Mouse (Mus musculus) midbrain, embryonic 10.5 days (tissue): ENCODE measurements around the gene Esrrb. TPM values are rescaled to one million over a fixed set of nuclear protein-coding genes. Genes with fewer than 3 reads are reported as not detected.

Experiments
- DNase-seq: peaks from one replicate; pipeline ENCODE4 v3.0.0-alpha.2; 2017; ENCODE audit warnings: low spot score
- H3K27ac ChIP-seq: fragments of 300-500 bp; sonication (generic); replicated peaks from 2 replicates; pipeline ENCODE4 v1.5.1; 2016; ENCODE audit warnings: mild to moderate bottlenecking
- H3K27me3 ChIP-seq: fragments of 300-500 bp; sonication (generic); 2 replicates; pipeline ENCODE4 v1.6.1; 2016; ENCODE audit warnings: low read depth, mild to moderate bottlenecking; ENCODE audit not compliant: poor library complexity, severe bottlenecking
- H3K36me3 ChIP-seq: fragments of 300-500 bp; sonication (generic); 2 replicates; pipeline ENCODE4 v1.6.1; 2016; ENCODE audit warnings: mild to moderate bottlenecking, moderate library complexity
- H3K4me1 ChIP-seq: fragments of 300-500 bp; sonication (generic); 2 replicates; pipeline ENCODE4 v1.6.1; 2016
- H3K4me3 ChIP-seq: fragments of 300-500 bp; sonication (generic); 2 replicates; pipeline ENCODE4 v1.5.1; 2016; ENCODE audit warnings: mild to moderate bottlenecking, moderate library complexity
- H3K9me3 ChIP-seq: fragments of 300-500 bp; sonication (generic); replicated peaks from 2 replicates; pipeline ENCODE4 v1.6.1; 2016; ENCODE audit warnings: mild to moderate bottlenecking
- WGBS: fragments of 180-500 bp; shearing (Covaris S2); methylation state at CpG from one replicate; pipeline ENCODE4 v1.1.7; 2016; 5-methylcytosine and 5-hydroxymethylcytosine counted together
- polyA plus RNA-seq: library from polyadenylated mRNA; unstranded; fragments of >200 nt; fragmentation: Nextera tagmentation; extraction: Ambion mirVana; gene quantifications from 2 replicates; pipeline ENCODE4 v1.2.1, GENCODE M21; 2016

Esrrb gene
- polyA plus RNA-seq, 1 experiment from 2014 or later: 0.28 TPM

DNA sequence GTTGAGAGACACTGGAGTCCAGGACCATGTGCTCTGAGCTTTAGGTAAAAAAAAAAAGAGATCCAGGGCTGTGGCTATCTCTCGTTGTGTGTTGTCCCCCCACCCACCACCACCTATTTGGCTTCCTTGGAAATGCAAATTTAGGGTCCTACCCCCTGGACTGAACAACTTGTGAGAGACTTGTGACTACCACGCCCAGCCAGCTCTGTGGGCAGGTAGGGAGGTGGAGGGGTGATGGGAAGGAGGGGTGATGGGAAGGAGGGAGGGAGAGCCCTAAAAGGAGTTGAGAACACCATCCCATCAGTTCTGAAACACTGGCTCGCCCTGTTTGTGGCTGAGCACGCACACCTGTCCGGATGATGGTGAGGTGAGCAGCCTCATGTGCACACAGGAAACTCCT lies 118.0 kb downstream of the Esrrb start:
- Histone ChIP-seq H3K4me3 (no peak overlapping the region), H3K27ac (no peak overlapping the region), H3K27me3 (no peaks in the 10 kb centered on the region), H3K9me3 (no peaks in the 10 kb centered on the region), H3K36me3 (no peaks in the 10 kb centered on the region), H3K4me1 (0 out of 2 replicates have a peak, but pooled peaks cover 6% of the 10 kb centered on the region)
- no peak for DNase-seq
- WGBS: 84% methylated on average over 5 of the region's 5 CpGs

DNA sequence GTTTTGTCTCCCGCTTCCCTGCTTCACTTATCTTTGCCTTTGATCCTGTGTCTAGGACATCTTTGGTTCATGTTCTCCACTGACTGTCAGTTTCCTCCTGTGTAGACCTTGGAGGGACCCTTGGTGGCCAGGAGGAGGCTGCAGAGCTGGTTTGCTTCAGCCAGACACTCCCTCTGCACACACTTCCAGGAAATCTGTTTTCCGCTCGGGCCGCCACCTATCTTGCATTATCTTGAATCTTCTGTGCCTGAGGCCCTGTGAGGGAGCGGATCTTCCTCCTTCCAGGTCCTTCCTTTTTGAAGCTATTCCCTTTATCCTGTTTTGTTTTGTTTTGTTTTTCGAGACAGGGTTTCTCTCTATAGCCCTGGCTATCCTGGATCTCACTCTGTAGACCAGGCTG lies 121.1 kb downstream of the Esrrb start:
- DNase-seq: no peak
- Histone ChIP-seq H3K9me3 (no peaks in the 10 kb centered on the region), H3K4me3 (no peak overlapping the region), H3K4me1 (0 out of 2 replicates have a peak, but pooled peaks cover 6% of the 10 kb centered on the region), H3K36me3 (no peaks in the 10 kb centered on the region), H3K27ac (no peak overlapping the region), H3K27me3 (no peaks in the 10 kb centered on the region)
- 85% methylated on average over 6 of the region's 6 CpGs for WGBS

- no peaks in the 10 kb centered on the region for H3K36me3 ChIP-seq
- no peak overlapping the region for H3K4me3 ChIP-seq
- WGBS: 58% methylated on average over 5 of the region's 5 CpGs
- no peaks in the 10 kb centered on the region for H3K9me3 ChIP-seq
- peak overlapping the region; percentile 42 for H3K27ac ChIP-seq
- no peak for DNase-seq
- no peaks in the 10 kb centered on the region for H3K27me3 ChIP-seq
- H3K4me1 ChIP-seq: 0 out of 2 replicates have a peak, but pooled peaks cover 6% of the 10 kb centered on the region
Observed at GRCm38 (mm10) chr12:86483413-86483841, 122.5 kb downstream of the Esrrb start.

DNA sequence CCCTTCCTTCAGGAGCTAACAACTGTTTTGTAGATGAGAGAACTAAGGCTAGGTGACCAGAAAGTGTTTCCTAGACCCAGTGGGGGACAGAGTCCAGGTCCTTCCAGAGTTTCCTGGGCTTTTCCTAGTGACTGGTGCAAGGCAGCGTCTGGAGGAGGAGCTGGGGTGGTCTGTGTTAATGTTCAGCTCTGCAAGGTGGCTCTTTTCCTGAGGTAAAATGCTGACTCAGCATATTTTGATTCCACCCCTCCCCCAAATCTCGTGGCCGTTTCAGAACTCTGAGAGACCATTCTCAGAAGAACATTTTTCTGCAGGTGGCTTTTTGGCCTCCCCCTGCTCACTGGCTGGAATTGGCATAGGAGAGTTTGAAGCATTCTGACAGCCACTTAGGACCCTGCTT lies 127.1 kb downstream of the Esrrb start:
- DNase-seq: no peak
- Histone ChIP-seq H3K4me1 (0 out of 2 replicates have a peak, but pooled peaks cover 6% of the 10 kb centered on the region), H3K9me3 (no peaks in the 10 kb centered on the region), H3K36me3 (no peaks in the 10 kb centered on the region), H3K4me3 (no peak overlapping the region), H3K27ac (no peak overlapping the region), H3K27me3 (no peaks in the 10 kb centered on the region)
- WGBS: 83% methylated on average over 3 of the region's 3 CpGs

DNA sequence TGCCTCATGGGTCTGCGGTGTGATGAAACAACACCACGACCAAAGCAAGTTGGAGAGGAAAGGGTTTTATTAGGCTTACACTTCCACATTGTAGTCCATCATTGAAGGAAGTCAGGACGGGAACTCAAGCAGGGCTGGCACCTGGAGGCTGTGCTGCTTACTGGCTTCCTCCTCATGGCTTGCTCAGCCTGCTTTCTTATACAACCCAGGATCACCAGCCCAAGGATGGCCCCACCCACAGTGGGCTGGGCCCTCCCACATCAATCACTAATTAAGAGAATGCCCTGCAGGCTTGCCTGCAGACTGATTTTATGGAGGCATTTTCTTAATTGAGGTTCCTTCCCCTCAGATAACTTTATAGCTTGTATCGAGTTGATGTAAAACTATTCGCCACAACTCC lies 129.1 kb downstream of the Esrrb start:
- H3K27me3 ChIP-seq: no peaks in the 10 kb centered on the region
- DNase-seq: no peak
- 86% methylated on average over 5 of the region's 5 CpGs for WGBS
- H3K36me3 ChIP-seq: no peaks in the 10 kb centered on the region
- no peak overlapping the region for H3K27ac ChIP-seq
- H3K4me3 ChIP-seq: no peak overlapping the region
- no peaks in the 10 kb centered on the region for H3K4me1 ChIP-seq
- H3K9me3 ChIP-seq: no peaks in the 10 kb centered on the region

DNA sequence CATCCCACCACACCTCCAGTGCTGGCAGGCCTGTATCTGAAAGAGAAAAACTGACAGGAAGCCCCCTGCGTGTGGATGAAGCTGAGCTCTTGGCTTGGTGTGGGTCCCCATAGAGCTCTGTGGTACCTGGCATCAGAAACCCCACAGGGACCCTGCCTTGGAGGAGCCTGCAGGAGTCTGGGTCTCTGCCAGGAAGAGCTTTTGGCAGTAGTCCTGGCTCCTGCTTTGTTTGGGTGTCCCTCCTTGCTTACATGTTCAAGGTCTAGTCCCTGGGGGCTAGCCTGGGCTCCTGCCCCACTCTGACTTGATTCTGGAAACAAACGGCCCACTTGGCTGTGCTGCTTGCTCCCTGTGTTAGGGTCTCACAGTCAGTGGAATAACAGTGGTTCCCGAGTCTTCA lies 130.6 kb downstream of the Esrrb start:
- Histone ChIP-seq H3K27me3 (no peaks in the 10 kb centered on the region), H3K4me3 (no peak overlapping the region), H3K27ac (no peak overlapping the region), H3K4me1 (no peaks in the 10 kb centered on the region), H3K36me3 (no peaks in the 10 kb centered on the region), H3K9me3 (no peaks in the 10 kb centered on the region)
- DNase-seq: no peak
- WGBS: 85% methylated on average over 3 of the region's 3 CpGs

DNA sequence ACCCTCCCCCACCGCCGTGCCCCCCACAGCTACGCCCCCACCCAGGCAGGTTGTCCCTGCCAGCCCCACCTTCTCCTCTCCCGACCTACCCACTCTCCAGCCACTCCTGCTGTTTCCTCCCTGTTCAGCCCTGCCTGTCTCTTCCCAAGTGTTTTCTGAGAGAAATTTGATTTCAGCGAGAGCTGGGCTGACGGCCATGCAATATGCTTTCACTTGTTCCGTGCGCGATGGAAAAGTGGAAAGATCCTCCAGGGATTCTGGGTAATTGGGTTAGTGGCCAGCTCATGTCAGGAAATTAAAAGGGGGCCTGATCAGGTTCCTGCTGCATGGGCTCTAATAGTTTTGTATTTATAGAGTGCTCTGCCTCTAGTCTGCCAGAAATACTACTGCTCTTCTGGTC lies 131.9 kb downstream of the Esrrb start:
- no peak overlapping the region for H3K27ac ChIP-seq
- no peak overlapping the region for H3K4me3 ChIP-seq
- H3K4me1 ChIP-seq: no peaks in the 10 kb centered on the region
- no peaks in the 10 kb centered on the region for H3K9me3 ChIP-seq
- no peaks in the 10 kb centered on the region for H3K36me3 ChIP-seq
- no peaks in the 10 kb centered on the region for H3K27me3 ChIP-seq
- WGBS: 55% methylated on average over 9 of the region's 9 CpGs
- DNase-seq: no peak

- DNase-seq: no peak
- Histone ChIP-seq H3K4me3 (no peak overlapping the region), H3K27me3 (no peaks in the 10 kb centered on the region), H3K27ac (no peak overlapping the region), H3K4me1 (peaks cover 7% of the 10 kb centered on the region), H3K36me3 (no peaks in the 10 kb centered on the region), H3K9me3 (no peaks in the 10 kb centered on the region)
- WGBS: 97% methylated on average over 4 of the region's 4 CpGs
Observed at GRCm38 (mm10) chr12:86497126-86497525, 136.2 kb downstream of the Esrrb start.

DNA sequence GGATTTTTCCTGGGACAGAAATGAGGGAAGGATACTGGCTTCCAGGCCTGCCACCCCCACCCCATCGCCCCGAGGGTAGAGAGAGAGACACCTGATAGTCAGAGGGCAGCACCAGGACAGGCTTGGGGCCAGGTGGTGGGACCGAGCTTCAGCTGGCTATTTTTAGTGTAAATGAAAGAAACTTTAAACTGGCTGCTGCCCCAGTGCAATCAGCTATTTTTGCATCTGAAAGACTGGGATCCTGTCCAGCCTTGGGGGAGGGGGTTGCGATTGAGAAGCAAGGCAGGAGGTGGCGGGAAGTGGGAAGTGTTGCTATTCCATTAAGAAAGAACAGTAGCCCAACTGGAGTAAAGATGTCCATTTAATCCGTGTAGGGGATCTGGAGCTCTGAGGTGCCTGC lies 137.8 kb downstream of the Esrrb start:
- peaks cover 7% of the 10 kb centered on the region for H3K4me1 ChIP-seq
- H3K27me3 ChIP-seq: no peaks in the 10 kb centered on the region
- H3K9me3 ChIP-seq: no peaks in the 10 kb centered on the region
- no peak for DNase-seq
- no peaks in the 10 kb centered on the region for H3K36me3 ChIP-seq
- no peak overlapping the region for H3K4me3 ChIP-seq
- H3K27ac ChIP-seq: no peak overlapping the region
- WGBS: 36% methylated on average over 6 of the region's 6 CpGs

DNA sequence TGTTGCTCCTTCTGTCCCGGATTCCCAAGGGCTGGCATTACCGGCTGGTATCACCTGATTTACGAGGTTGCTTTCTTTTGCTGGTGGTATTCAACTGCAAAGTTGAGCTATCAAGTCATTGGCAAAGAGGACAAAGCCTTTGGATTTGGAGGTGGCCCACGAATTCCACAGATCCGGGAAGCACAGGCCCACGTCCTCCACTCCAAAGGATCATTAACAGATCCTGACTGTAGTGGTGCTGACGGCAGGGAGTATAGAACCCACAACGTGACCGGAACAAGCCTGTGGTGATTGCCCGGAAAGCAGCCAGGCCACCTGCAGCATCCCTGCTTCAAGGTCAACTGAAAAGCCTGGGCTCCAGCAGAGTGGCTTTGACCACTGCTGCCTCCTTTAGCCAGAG lies 140.8 kb downstream of the Esrrb start:
- H3K27me3 ChIP-seq: no peaks in the 10 kb centered on the region
- H3K36me3 ChIP-seq: no peaks in the 10 kb centered on the region
- WGBS: 77% methylated on average over 10 of the region's 10 CpGs
- no peak overlapping the region for H3K27ac ChIP-seq
- H3K9me3 ChIP-seq: no peaks in the 10 kb centered on the region
- H3K4me3 ChIP-seq: no peak overlapping the region
- peaks cover 7% of the 10 kb centered on the region for H3K4me1 ChIP-seq
- no peak for DNase-seq

DNA sequence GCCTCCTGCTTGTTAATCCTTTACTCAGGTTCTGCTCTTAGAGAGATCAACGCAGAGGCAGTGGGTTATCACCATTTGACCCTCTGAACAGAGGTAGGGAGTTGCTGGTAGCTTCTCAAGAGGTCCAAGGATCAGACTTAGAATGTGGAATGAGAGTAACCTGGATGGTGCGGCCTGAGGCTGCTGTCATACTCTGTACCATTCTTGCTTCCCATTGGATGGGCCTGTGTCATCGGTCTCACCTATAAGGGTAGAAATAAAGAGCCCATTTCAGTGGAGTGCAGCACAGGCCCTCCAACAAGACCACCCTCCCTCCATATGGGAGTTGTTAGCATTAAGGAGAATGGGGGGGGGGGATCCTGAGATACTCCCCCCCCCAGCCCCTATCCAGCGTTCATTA lies 143.0 kb downstream of the Esrrb start:
- H3K27ac ChIP-seq: no peak overlapping the region
- WGBS: 81% methylated on average over 4 of the region's 4 CpGs

DNA sequence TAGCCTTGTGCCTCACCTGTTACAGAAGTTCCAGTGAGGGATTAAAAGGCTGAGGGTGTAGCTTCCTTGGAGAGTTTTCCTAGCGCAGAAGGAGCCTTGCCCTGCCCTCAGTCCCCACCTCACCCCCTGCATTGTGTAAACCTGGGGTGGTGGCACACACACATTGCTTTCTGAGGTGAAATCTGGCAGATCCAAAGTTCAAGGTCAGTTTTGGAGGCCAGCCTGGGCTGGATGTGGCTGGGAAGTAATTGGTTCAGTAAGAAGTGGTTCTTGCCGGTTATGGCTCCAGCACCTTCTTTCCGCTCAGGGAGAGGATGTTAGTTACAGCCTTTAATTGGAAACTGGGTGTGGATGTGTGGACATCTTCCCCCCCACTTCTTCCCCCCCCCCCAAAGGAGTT lies 143.4 kb downstream of the Esrrb start:
- Histone ChIP-seq H3K4me1 (peaks cover 1% of the 10 kb centered on the region), H3K27ac (no peak overlapping the region), H3K36me3 (no peaks in the 10 kb centered on the region), H3K9me3 (no peaks in the 10 kb centered on the region), H3K27me3 (no peaks in the 10 kb centered on the region), H3K4me3 (no peak overlapping the region)
- 82% methylated on average over 3 of the region's 3 CpGs for WGBS
- DNase-seq: no peak

More for the DNA sequence above, 143.0 kb downstream of the Esrrb start:
- Histone ChIP-seq H3K36me3 (no peaks in the 10 kb centered on the region), H3K27me3 (no peaks in the 10 kb centered on the region), H3K9me3 (no peaks in the 10 kb centered on the region), H3K4me1 (peaks cover 2% of the 10 kb centered on the region), H3K4me3 (no peak overlapping the region)
- DNase-seq: no peak

DNA sequence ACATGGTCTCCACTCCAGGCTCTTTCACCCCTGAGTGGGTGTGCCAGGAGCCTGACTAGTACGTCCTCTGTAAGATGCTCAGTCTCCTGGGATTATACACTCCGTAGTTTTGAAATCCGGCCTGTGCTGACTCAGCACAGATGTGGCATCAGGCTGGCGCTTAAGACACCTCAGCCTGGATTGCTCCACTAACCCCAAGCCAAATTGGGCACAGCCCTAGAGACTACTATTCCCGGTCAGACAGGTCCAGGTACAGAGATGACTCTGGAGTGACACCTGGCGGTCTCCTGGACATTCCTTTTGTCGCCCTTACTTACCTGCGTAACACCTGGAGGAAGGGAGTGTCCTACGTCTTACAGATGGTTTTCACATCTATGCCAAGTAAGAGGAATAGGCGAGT lies 146.8 kb downstream of the Esrrb start:
- Histone ChIP-seq H3K4me1 (peaks cover 5% of the 10 kb centered on the region), H3K9me3 (no peaks in the 10 kb centered on the region), H3K27ac (no peak overlapping the region), H3K27me3 (no peaks in the 10 kb centered on the region), H3K4me3 (no peak overlapping the region), H3K36me3 (no peaks in the 10 kb centered on the region)
- no peak for DNase-seq
- WGBS: 86% methylated on average over 10 of the region's 10 CpGs
